Mouse (Mus musculus) embryo, embryonic 11.5 days (tissue): Measurements from ENCODE around the gene Ripor1.
A peak's percentile ranks its signal among the peaks of the same experiment; 100 is the strongest.
"Not testable (repeated sequence)": the region's sequence is repeated elsewhere in the genome, so short reads cannot be mapped to it uniquely, and the experiment has no call there.

Experiments used
- DNase-seq: peaks from one replicate; pipeline ENCODE4 v3.0.0-alpha.2; 2012; ENCODE audit warnings: low read depth, low spot score

The Ripor1 gene

DNA sequence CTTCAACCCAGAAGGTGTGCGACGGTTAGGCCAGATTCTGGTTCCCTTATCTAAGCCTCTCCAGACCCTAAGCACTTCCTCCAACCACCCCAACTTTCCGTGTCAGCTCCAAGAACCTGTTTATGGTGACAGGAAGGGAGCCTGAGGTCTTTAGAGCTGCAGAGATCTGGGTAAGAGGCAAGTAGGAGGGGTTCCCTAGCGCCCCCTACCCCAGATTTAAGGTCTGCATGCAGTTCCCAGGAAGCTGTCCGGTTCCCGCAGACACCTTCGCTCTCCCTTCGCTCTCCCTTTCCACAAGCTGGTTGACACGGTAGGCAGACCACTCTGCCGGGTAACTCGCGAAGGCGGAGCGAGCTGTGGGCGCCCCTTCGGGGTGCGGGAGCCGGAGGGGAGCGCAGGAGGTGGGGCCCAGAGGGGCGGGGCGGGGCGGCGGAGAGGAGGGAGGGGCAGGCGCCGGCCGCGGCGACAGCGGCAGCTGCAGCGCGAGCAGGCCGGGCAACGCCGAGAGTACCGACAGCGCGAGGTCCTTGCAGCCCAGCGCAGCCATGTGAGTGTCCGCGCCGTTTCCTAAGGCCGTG is at the start of gene Ripor1:
Gene Ripor1 (plus strand): TSS at position 452 of the 578 bp plus-strand sequence.
- peak; percentile 73 for DNase-seq

GRCm38 (mm10) chr8:105562863-105563262 is 42.2 kb upstream of the Ripor1 start:
- DNase-seq, result no peak

DNA sequence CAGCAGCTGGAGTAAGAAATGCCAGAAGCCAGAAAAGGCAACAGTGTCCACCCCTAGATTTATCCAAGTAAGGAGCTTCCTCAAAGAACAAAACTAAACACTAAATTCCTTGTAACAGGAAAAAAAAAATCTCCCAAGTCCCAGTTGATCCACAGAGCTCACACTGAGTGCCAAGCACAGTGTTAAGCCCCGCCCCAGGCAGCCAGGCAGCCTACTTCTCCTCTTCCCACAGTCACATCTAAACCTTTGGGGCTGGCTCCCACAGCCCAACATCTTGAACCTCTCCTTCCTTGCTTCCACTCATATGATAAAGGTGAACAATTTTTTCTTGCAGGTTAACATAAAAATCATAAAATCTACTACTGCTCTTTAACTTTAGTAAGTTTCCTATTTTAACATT is 41.2 kb upstream of the Ripor1 start:
- no peak for DNase-seq

GRCm38 (mm10) chr8:105564573-105565229 is 40.4 kb upstream of the Ripor1 start:
- DNase-seq, result not testable (repeated sequence)

DNA sequence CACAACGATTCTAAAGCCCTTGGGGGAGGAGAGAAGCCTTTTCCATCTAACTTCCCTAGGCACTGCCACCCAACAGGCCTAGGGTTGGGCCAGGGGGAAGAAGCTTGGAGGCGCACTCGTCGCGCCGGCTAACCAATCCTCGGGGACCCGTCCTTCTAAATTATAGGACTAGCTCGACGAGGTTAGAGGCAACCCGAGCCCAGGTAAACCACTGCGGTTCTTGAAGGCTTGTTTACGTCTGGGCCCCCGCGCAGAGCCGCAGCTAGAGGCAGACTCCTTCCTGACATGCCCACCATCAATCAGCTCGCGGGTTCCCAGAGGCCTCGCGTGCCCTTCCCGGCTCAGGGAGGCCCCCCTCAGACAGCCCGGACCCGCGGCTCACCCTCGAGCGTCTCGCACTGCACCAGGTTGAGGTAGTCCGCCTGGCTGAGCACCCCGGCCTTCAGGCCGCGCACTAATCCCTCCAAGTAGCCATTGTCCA is 39.6 kb upstream of the Ripor1 start:
- no peak for DNase-seq

GRCm38 (mm10) chr8:105565952-105566702 is 38.9 kb upstream of the Ripor1 start, which contains the start of gene Atp6v0d1:
Gene Atp6v0d1, minus strand, starts transcription at chr8:105566047.
- DNase-seq, result peak; percentile 99

- peak; percentile 9 for DNase-seq
Observed at GRCm38 (mm10) chr8:105566703-105567595, 38.1 kb upstream of the Ripor1 start.

GRCm38 (mm10) chr8:105571810-105572209 is 33.2 kb upstream of the Ripor1 start:
- no peak for DNase-seq

DNA sequence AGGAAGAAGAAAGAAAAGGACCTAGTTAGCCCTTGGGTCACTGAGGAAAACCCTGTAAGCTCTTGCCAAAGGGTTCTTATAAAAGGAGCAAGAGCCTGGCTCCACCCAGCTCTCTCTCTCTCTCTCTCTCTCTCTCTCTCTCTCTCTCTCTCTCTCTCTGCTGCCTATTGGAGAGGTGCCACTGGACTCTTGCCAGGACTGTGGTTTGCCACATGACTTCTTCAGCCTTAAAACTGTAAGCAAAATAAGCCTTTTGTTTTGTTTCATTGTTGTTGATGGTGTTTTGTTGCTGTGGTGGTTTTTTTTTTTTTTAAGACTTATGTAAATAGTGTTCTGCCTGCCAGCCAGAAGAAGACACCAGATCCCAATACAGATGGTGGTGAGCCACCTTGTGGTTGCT is 31.6 kb upstream of the Ripor1 start:
- no peak for DNase-seq

- no peak for DNase-seq
Observed at GRCm38 (mm10) chr8:105574741-105575140, 30.3 kb upstream of the Ripor1 start.

DNA sequence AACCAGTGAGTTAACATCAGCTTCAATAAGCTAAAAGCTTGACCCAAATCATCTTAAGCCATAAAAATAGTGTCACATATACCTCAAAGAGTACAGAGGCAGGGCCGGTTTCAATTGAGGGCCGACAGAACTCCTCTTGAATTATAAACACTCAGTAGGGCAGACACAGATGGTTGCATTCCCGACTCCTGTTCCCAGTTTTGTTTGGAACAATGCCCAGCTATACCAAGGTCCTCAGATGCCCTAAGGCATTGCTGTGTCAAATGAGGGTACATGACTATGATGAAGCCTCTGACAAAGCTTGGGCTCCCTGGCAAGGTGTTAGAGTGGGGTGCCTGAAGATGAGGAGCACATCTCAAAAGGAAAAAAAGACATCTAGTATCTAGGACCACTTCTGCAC is 29.5 kb upstream of the Ripor1 start:
- no peak for DNase-seq

- DNase-seq, result no peak
Observed at GRCm38 (mm10) chr8:105579719-105580118, 25.3 kb upstream of the Ripor1 start.

GRCm38 (mm10) chr8:105592431-105592830 is 12.6 kb upstream of the Ripor1 start:
- no peak for DNase-seq

GRCm38 (mm10) chr8:105593859-105594258 is 11.2 kb upstream of the Ripor1 start:
- DNase-seq, result no peak

GRCm38 (mm10) chr8:105594451-105595242 is 10.4 kb upstream of the Ripor1 start:
- DNase-seq, result no peak

DNA sequence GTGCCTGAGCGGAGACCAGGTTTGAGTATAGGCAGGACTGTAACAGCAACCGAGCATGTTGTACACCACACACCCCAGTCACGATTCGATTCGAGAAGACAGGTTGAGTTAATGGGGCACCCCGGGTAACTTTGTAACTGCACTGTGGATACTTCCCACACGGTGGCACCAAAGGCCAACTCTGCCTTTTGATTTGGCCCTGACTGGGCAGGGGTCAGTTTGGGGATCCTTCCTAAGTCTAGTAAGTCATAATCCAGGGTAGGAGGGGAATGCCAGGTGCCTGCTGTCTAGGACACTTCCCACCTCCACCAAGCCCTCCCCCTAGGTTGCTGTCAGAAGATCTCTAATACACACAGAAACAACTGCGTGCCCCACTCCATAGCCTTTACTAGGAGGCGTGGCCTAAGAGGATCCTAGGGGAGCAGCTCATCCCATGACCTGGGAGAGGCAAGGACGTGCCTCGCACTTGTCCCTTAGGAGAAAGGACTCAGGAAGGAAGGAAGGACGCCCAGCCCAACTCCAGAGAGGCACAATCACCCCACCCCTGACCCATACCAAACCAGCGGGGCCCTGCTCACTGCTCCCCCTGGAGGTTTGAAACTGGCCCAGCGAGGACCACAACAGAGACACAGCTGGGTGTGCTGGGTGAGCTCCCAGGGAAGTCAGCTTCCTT is 8.6 kb upstream of the Ripor1 start:
- DNase-seq, result no peak

- DNase-seq, result no peak
Observed at GRCm38 (mm10) chr8:105598777-105599176, 6.3 kb upstream of the Ripor1 start.

GRCm38 (mm10) chr8:105601301-105601700 is 3.8 kb upstream of the Ripor1 start:
- DNase-seq, result no peak

DNA sequence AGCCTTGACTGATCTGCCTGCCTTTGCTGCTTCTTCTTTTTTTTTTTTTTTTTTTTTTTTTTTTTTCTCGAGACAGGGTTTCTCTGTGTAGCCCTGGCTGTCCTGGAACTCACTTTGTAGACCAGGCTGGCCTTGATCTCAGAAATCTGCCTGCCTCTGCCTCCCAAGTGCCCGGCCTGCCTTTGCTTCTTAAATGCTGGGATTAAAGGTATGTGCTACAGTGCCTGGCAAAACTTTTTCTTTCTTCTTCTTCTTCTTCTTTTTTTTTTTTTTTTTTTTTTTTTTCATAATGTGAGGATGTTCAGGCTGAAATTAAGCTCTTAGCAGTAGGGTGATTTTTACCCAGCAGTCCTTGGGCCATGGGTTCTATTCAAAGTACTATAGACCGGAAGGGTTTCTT is 2.5 kb upstream of the Ripor1 start:
- not testable (repeated sequence) for DNase-seq
